Mouse (Mus musculus) C2C12 (cell line): Measurements from ENCODE around the gene Kcnip1. TPM values are rescaled to one million over a fixed set of nuclear protein-coding genes. Genes with fewer than 3 reads are reported as not detected.

Source experiments
- H3K27me3 ChIP-seq: one replicate; pipeline ENCODE4 v1.6.1; 2011; ENCODE audit not compliant: control insufficient read depth, insufficient read depth, insufficient read length
- H3K36me3 ChIP-seq: one replicate; pipeline ENCODE4 v1.6.1; 2011; ENCODE audit not compliant: control insufficient read depth, insufficient read depth
- H3K4me3 ChIP-seq: one replicate; pipeline ENCODE4 v1.5.1; 2011; ENCODE audit warnings: mild to moderate bottlenecking, control low read depth; ENCODE audit not compliant: poor library complexity, insufficient read depth, severe bottlenecking
- H3K79me2 ChIP-seq: one replicate; pipeline ENCODE4 v1.6.1; 2011; ENCODE audit not compliant: control insufficient read depth, insufficient read depth
- H3K79me3 ChIP-seq: one replicate; pipeline ENCODE4 v1.6.1; 2011; ENCODE audit warnings: low read depth, control low read depth
- H3ac ChIP-seq: one replicate; pipeline ENCODE3; 2011; ENCODE audit warnings: low read depth; ENCODE audit not compliant: control insufficient read depth, insufficient read length
- CEBPB ChIP-seq: IDR thresholded peaks from one replicate; pipeline ENCODE4 v1.6.1; 2011; ENCODE audit warnings: low read depth, mild to moderate bottlenecking, control low read depth, moderate library complexity
- CTCF ChIP-seq: IDR thresholded peaks from one replicate; pipeline ENCODE4 v1.5.1; 2011; ENCODE audit not compliant: control insufficient read depth, insufficient read depth, insufficient read length
- FOSL1 ChIP-seq: IDR thresholded peaks from one replicate; pipeline ENCODE4 v1.8.0; 2011; ENCODE audit warnings: mild to moderate bottlenecking, low read length; ENCODE audit not compliant: poor library complexity, insufficient read depth, severe bottlenecking
- MAX ChIP-seq: IDR thresholded peaks from one replicate; pipeline ENCODE4 v1.6.1; 2011; ENCODE audit warnings: mild to moderate bottlenecking, control low read depth
- MYOD1 ChIP-seq: IDR thresholded peaks from one replicate; pipeline ENCODE4 v1.6.1; 2011; ENCODE audit warnings: low read depth; ENCODE audit not compliant: control insufficient read depth, insufficient read length
- MYOG ChIP-seq: IDR thresholded peaks from one replicate; pipeline ENCODE4 v1.6.1; 2011; ENCODE audit not compliant: control insufficient read depth, insufficient read length; ENCODE audit errors: extremely low read depth
- USF1 ChIP-seq: IDR thresholded peaks from one replicate; pipeline ENCODE4 v1.6.1; 2011; ENCODE audit warnings: low read depth, mild to moderate bottlenecking, control low read depth, moderate library complexity
- polyA plus RNA-seq: library from polyadenylated mRNA; unstranded; fragments of >200 nt; fragmentation: generic; extraction: Trizol; gene quantifications from one replicate; pipeline ENCODE4 v1.2.1, GENCODE M21; 2012; ENCODE audit warnings: missing spikeins

Kcnip1 gene
- polyA plus RNA-seq, 1 experiment: not detected

GRCm38 (mm10) chr11:33706777-33707176 lies 286.2 kb downstream of the Kcnip1 start:
- Histone ChIP-seq H3K27me3 (peaks cover 7% of the 10 kb centered on the region), H3K36me3 (no peaks in the 10 kb centered on the region), H3ac (no peak overlapping the region), H3K4me3 (no peak overlapping the region), H3K79me3 (no peaks in the 10 kb centered on the region), H3K79me2 (no peaks in the 10 kb centered on the region)
- no peak for TF ChIP-seq CTCF
- TF ChIP-seq CEBPB: no peak
- no peak for TF ChIP-seq USF1
- TF ChIP-seq MYOG: no peak
- TF ChIP-seq MAX: no peak
- TF ChIP-seq FOSL1: no peak
- no peak for TF ChIP-seq MYOD1

- Histone ChIP-seq H3K79me2 (no peaks in the 10 kb centered on the region), H3K79me3 (no peaks in the 10 kb centered on the region), H3K36me3 (no peaks in the 10 kb centered on the region), H3K4me3 (no peak overlapping the region), H3ac (no peak overlapping the region), H3K27me3 (peaks cover 4% of the 10 kb centered on the region)
- TF ChIP-seq MAX: no peak
- TF ChIP-seq CTCF: no peak
- no peak for TF ChIP-seq FOSL1
- no peak for TF ChIP-seq CEBPB
- TF ChIP-seq MYOD1: no peak
- no peak for TF ChIP-seq MYOG
- no peak for TF ChIP-seq USF1
Measured at GRCm38 (mm10) chr11:33701958-33702459, 290.9 kb downstream of the Kcnip1 start.

GRCm38 (mm10) chr11:33701236-33701957 lies 291.6 kb downstream of the Kcnip1 start:
- Histone ChIP-seq H3K79me3 (no peaks in the 10 kb centered on the region), H3K27me3 (peaks cover 4% of the 10 kb centered on the region), H3K4me3 (no peak overlapping the region), H3K36me3 (no peaks in the 10 kb centered on the region), H3ac (no peak overlapping the region), H3K79me2 (no peaks in the 10 kb centered on the region)
- TF ChIP-seq MAX: no peak
- no peak for TF ChIP-seq MYOD1
- no peak for TF ChIP-seq CEBPB
- no peak for TF ChIP-seq FOSL1
- no peak for TF ChIP-seq MYOG

- Histone ChIP-seq H3K79me3 (no peaks in the 10 kb centered on the region), H3K36me3 (no peaks in the 10 kb centered on the region), H3K27me3 (peaks cover 2% of the 10 kb centered on the region), H3K4me3 (peak overlapping the region; percentile 6), H3K79me2 (no peaks in the 10 kb centered on the region), H3ac (no peak overlapping the region)
- TF ChIP-seq MYOG: no peak
- TF ChIP-seq MYOD1: no peak
- TF ChIP-seq FOSL1: no peak
- TF ChIP-seq USF1: no peak
- no peak for TF ChIP-seq CTCF
- TF ChIP-seq MAX: no peak
- no peak for TF ChIP-seq CEBPB
Measured at GRCm38 (mm10) chr11:33700725-33701124, 292.2 kb downstream of the Kcnip1 start.

GRCm38 (mm10) chr11:33690181-33690580 lies 302.8 kb downstream of the Kcnip1 start:
- no peaks in the 10 kb centered on the region for H3K79me2 ChIP-seq
- no peaks in the 10 kb centered on the region for H3K36me3 ChIP-seq
- H3K4me3 ChIP-seq: no peak overlapping the region
- H3K27me3 ChIP-seq: peaks cover 8% of the 10 kb centered on the region
- no peak overlapping the region for H3ac ChIP-seq
- TF ChIP-seq MAX: no peak
- no peak for TF ChIP-seq CEBPB
- TF ChIP-seq FOSL1: no peak
- no peak for TF ChIP-seq CTCF
- no peak for TF ChIP-seq USF1
- no peak for TF ChIP-seq MYOG
- no peak for TF ChIP-seq MYOD1
- H3K79me3 ChIP-seq: no peaks in the 10 kb centered on the region

- Histone ChIP-seq H3K79me2 (no peaks in the 10 kb centered on the region), H3K27me3 (peaks cover 8% of the 10 kb centered on the region), H3K36me3 (no peaks in the 10 kb centered on the region), H3K4me3 (no peak overlapping the region), H3K79me3 (no peaks in the 10 kb centered on the region), H3ac (no peak overlapping the region)
- TF ChIP-seq MAX (no peak), MYOD1 (no peak), CEBPB (no peak), MYOG (no peak), FOSL1 (no peak), CTCF (no peak), USF1 (no peak)
Measured at GRCm38 (mm10) chr11:33685904-33686303, 307.0 kb downstream of the Kcnip1 start.
